Mouse (Mus musculus): Measurements from ENCODE around the gene Stxbp5.

GRCm38 (mm10) chr10:9799085-9799484 lies 101.8 kb downstream of the Stxbp5 start:
- no peak for TF ChIP-seq POLR2A (IDR thresholded peaks at IDR 0.05; ENCODE audit: insufficient read depth, low read depth, low read length)
- no peak for TF ChIP-seq CTCF (IDR thresholded peaks at IDR 0.05; ENCODE audit: insufficient read depth, low read depth, low read length)

Measured in olfactory bulb, adult 2 months (tissue).